Mouse (Mus musculus) right cerebral cortex, postnatal 25 days (tissue): ENCODE measurements around the gene Kdm4b.

Experiments used
- DNase-seq: peaks from one replicate; pipeline ENCODE4 v3.0.0; 2022

Gene Kdm4b

DNA sequence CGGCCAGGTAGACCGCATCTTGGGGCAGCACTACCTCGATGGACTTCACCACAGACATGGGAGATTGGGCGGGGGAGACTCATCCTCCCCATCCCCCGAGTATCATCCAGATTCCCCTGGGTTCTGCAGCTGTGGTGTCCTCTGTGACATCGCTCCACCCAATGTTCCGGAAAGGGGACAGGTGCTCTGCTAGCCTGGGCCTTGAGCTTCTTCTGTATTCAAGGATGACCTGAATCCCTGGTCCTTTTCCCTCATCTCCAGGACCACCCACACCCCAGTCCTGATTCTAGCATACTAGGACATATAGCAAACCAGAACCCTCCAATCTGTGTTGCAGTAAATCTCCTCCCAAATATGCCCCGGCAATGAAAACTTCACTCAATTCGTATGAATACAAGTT is 25.7 kb upstream of the Kdm4b start, which contains the start of gene Arrdc5:
Gene Arrdc5, minus strand, starts transcription at position 101 of the 400 bp plus-strand sequence.
- no peak for DNase-seq

DNA sequence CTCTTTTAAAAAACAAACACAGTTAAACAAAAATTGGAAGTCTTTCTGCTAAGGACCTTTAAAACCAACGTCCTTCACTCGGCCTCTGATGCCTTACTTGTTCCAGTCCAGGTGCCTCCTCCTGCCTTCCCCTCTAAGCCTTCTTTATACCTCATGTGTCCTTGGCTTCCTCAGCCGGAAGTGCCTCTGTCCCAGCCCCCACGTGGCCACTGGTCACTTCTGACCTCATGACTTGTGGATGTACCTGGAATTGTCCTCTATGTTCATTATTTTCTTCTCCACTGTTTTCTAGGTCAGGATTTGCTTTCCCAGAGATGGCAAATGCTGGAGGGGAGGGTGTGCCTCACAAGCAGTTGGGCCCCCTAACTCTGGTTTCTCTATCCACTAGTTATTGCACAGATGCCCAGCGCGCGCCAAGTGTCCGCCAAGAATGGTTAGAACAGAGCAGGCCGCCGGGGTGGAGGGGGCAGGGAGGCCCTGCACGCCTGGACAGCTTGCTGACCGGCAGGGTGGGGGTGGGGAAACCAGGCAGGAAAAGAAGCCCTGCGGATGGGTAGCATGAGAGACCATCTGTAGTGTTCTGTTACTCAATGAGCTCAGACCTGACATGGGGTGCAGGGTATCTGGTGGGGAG is 23.4 kb upstream of the Kdm4b start:
- no peak for DNase-seq

DNA sequence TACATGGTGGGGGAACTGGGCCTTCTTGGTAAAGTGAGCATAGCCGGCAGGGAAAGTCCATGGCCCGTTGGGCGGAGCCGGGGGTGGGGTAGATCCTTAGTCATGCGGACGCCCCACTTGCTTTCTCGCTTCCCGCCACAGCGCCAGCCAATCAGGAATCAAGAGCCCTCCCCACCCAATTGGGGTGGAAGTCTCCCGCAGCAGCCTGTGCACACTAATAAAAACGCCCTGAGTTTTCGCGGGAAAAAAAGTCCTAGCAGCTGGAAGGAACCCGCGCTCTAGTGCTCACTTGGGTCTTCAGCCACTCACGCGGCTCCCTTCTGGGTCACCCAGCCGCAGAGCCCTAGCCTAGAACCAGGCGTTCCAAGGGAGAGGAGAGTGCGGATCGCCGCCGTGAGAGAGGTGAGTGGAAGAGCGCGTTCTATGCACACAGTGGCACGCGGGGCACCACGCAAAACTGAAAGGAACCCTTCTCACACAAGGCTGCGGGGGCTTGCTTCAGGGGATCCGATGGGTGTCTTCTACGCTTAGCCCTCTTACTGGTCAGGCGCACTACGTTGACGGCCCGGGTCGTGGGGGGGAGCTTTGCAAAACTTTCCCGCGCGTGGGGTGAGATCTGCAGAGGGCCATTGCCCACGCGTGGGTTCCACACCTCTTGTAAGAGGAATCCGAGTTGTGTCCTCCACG is 22.6 kb upstream of the Kdm4b start, which contains the start of gene Uhrf1:
Gene Uhrf1, plus strand, starts transcription at position 162 of the 687 bp plus-strand sequence.
- DNase-seq = no peak

DNA sequence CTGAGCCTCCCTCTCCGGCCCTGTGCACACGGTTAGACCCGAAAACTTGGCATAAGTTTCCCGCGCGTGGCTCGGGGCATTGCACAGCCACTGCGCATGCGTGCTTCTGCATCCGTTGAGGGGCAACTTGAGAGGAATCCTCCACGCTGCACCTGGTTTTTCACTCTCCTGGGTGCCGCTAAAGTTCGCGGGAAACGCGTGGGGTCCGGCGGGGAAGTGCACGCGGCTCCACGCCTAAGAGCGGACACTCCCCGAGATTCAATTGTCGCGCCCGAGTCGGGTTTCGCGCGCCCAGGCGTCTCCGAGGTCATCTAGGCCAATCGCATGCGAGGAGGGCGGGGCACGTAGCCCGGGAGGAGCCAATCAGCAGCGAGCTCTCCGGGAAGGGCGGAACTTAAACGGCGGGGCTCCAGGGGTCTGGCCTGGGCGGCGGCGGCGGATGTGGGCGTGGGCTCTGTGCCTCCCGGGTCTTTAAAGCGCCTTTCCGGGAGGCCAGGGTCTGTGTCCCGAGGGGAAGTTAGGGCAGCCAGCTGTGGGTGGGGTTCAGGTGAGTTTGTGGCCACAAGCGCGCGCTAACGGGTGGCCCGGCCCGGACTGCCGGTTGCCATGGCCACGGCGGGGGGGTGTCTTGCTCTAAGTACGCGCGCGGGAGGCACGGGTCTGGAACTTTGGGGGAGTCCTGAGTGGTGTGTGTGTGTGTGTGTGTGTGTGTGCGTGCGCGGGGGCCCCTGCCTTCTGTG is 21.8 kb upstream of the Kdm4b start:
- peak; percentile 91 for DNase-seq

DNA sequence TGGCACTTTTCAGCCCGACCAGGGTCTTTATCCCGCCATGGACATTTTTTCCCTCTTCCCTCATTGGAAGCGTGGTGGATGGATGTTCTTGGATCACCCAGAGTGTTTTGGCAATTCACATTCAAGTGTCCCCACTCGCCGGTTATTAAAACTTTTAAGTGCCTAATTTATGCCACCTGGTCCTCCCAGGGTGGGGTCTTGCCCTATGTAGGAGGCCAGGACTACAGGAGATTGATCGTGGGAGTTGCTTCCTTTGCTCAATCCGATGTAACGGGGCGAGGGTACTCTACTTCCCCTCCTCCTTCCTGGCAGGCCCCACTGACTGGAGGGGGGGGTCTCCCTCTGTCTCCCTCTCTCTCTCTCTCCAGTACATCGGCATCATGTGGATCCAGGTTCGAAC is 21.1 kb upstream of the Kdm4b start:
- DNase-seq = no peak

DNA sequence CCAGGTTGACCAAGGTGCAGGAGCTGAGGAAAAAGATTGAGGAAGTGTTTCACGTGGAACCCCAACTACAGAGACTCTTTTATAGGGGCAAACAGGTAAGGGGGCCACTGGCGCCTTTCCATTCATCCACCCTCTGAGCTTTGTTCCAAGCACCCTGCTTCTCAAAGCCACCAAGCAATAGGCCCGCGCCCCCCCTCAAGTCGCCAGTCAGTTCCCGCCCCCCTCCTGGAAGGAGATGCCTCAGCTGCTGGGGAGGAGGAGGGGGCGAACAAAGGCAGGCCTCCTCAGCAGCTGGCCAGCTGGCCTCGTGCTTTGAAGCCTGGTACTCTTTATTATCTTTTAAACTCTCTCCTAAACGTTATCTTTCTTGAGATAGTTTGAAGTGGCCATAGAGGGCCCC is 20.7 kb upstream of the Kdm4b start:
- DNase-seq = no peak

DNA sequence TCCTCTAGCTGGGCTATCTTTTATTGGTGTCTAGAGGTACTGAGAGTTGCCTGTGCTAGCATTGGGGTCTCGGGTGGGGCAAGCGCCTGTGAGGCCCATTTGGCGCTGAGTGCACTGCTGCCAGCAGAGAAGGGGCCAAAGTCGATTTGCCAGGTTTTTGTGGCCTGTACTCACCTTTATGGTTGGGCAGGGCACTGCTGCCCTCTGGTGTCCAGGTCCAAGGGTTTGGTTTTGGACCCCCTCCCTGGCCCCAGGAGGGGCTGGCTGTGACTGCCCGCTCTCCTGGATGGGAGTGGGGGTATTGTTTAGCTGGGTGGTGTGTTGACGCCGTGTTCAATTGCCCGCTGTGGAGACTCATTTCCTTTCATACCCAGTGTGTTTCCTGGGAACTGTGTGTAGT is 20.0 kb upstream of the Kdm4b start:
- DNase-seq = no peak

DNA sequence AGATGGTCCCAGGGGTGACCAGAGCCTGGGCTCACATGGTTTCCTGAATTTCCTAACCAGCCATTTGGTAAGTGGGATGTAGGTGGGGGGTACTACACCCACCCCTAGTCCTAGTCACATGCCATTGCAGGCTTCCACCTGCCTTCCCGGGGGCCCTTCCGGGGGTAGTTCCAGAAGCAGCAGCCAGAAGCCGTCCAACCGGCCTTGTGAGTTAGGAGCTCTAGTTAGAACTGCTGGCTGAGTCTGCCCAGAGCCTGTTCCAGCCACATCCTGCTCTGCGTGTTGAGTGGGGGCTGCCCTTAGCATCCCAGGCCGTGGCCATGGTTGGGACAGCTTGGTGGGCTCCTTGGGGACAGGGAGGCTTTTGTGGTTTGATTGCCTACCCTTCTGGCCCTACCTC is 17.8 kb upstream of the Kdm4b start:
- DNase-seq = no peak

DNA sequence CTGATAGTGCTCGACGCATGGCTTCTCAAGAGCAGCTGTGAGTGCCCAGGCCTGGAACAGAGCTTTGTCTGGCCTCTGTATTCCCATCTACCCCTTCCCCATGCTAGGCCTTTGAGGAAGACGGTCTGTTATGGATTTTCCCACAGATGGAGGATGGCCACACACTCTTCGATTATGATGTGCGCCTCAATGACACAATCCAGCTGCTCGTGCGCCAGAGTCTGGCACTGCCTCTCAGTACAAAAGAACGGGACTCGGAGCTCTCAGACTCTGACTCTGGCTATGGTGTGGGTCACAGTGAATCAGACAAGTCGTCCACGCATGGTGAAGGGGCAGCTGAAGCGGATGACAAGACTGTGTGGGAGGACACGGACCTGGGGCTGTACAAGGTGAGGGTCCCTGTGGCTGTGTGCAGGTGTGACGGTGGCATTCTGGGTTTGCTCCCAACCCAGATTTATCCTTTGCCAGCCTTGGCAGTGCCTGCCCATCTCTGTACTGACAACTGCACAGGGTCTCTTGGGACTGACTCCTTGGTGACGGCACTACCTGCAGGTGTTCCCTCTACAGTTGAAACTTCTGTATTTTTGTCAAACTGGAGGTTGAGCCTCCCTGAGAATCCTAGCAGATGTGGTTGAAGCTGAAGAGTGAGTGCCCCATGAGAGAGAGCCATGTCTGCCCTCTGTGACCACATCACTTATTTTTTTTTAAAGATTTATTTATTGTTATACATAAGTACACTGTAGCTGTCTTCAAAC is 16.5 kb upstream of the Kdm4b start:
- DNase-seq = no peak

DNA sequence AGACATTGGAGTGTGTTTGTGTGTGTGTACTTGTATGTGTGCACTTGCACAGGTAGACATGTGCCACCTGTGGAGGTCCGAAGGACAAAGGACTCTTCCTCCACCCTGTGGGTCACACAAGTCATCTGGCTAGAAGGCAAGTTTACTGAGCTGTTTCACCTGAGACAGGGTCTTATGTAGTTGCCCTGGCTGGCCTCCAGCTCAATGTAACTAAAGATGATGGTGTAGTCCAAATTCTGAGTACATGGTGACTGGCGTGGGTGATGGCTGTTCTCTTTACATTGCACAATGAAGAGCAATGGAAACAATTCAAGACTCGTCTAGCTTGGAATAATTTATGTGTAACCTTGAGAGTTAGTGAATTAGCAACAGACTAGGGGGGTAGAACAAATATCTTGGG is 1.4 kb upstream of the Kdm4b start:
- no peak for DNase-seq

DNA sequence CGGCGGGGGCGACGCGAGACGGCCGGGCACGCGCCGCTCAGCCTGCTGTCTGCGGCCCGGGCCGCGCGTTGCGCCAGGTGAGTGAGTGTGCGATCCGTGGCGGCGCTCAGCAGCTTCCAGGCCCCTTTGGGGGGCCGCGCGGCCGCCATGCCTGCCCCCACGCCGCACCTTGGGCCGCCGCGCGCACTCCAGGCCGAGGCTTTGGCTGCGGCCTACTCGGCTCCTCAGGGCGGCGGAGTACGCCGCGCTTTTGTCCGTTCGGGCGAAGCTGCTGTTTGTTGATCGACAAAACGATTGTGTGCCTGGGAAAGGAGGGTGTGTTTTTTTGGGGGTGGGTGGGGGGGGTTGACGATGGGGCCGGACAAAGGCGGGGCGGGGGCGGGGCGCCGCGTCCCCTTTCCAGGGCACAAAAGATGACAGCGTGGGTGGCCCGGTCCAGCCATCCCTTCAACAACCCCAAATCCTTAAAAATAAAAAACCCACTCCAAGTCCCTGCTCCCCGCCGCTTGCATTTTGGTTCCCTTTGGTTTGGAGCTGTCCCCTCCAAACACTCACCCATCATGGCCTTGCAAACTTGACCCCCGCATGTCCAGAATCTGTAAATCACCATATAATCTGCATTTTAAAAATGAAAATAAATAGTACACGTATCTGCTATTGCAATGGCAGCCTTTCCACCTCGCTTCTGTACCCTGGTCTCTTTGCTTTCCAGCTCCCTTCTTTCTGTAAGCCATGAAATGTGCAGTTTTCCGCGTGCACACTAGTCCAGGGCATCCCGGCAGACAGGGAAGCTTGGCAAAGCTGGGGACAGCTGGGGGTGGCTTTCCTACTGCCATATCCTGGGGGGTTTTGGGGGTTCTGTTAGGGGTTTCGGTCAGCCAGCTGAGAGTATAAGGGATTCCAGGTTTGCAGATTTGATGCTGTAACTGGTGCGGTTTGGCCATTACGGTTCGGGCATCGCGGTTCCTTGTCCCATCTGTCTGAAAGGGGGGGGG is 588 bp downstream of the Kdm4b start:
- DNase-seq = peak; percentile 30

DNA sequence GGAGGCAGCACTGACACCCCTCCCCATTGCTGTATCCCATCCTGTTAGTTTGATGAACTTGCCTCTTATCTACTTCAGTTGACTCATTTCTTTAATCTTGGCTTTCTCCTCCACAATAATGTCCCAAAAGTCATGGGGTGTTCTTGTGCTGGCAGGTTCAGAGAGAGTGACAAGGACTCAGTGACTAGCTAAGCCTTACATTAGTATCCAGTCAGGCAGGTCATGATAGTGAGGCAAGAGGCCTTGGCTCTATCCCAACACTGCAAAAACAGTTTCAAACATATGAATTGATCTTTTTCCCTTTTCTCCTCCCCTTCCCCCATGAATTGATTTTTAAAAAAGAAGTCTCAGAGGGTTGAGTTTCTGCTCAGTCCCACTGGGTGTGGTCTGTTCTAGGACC is 3.4 kb downstream of the Kdm4b start:
- DNase-seq = no peak

DNA sequence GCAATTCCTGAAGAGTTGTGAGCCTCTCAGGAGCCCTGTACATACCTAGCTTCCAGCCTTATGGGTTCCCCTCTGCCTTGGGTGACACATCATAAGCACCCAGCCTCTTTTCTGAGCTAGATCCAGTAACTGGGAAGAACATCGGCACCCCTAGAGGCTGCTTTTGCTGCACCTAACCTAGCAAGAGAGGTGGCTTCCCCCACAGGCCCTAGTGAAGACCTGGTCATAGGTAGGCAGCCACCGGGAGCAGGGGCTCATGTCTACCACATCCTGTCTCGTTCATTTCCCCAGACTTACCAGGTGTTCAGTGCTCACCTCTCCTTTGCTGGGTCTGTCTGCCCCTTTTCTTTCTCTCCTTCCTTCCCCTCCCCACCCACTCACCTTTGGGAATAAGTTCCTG is 4.5 kb downstream of the Kdm4b start:
- no peak for DNase-seq

DNA sequence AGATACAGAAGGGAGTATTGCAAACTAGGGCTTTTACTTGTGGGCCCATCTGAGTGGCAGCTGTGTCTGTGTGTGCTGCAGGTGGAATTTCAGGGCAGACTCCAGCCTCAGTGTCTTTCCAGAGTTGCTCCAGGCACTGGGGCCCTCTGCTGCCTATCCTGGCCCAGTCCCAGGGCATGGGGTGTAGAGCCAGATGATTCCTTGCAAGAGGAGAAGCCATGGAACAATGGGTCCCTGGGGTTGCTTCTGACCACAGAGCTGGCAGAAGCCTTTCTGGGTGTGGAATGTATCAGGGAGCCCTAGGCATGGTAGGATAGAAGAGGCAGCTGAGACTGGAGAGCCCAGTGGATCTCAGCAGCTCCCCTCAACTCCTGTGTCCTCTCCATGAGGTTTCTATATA is 5.4 kb downstream of the Kdm4b start:
- no peak for DNase-seq

DNA sequence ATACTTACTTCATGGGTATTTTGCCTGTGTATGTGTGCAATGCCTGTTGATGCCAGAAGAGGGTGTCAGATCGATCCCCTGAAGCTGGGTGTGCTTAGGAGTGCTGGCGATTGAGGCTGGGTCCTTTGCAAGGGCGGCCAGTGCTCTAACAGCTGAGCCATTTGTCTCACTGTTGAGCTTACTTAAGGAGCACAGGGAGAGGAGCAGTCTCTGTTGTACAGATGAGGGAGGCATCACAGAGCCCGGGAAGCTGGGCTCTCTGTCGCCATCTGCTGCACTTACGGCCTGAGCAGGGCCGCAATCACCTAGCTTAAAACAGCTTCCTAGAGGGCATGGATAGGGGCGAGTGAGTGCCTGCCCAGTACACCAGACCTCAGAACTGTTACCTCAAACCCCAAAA is 7.1 kb downstream of the Kdm4b start:
- no peak for DNase-seq

DNA sequence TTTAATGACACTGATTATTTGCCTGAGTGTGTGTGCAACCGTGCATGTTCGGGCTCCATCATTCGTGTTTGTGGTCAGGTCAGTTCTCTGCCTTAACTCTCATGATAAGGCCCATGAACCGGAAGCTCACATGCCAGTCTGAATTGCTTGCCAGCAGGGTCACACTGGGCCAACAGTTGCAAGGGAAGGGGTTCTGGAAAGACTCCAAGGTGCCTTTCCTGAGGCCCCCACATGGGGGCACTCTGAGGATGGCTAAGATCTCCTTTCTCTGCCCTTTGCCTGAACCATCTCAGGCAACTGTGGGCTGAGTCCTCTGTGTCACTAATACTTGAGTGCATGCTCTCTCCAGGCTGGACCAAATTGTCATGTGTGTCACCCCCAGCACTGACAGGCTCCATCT is 11.3 kb downstream of the Kdm4b start:
- DNase-seq = peak; percentile 28

DNA sequence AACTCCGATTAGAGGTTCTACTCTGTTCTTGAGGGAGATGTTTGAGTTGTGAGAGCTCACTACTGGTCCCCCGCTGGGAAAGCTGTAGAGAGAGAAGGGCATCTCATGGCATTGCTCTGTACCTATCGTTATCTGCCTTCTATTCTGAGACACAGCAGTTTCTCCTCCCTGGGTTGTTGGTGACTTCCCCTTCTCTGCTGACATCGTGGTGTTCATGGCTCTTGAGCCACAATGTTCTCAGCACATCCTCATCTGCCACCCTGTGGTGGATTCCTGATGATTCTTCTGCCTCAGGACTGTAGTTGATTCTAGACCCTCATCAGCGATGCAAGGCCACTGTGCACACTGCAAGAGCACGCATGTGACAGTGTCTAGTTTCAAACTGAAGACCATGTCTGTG is 11.9 kb downstream of the Kdm4b start:
- DNase-seq = no peak

DNA sequence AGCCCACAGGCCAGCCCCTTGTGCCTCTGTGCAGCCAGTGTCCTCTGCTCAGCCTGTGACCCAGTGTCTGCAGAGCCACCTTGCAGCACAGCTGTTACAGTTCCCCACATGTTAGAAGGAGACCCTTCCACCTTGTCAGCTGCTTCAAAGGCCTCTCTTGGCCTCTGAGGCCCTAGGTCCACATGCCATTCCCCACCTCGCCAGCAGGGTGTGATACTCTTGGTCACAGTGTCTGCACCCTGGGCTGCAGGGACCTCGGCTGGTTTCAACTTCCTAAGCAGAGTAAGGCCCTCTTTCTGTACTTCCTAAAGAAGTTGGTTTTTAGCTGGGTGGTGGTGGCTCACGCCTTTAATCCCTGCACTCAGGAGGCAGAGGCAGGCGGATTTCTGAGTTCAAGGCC is 13.0 kb downstream of the Kdm4b start:
- DNase-seq = no peak

DNA sequence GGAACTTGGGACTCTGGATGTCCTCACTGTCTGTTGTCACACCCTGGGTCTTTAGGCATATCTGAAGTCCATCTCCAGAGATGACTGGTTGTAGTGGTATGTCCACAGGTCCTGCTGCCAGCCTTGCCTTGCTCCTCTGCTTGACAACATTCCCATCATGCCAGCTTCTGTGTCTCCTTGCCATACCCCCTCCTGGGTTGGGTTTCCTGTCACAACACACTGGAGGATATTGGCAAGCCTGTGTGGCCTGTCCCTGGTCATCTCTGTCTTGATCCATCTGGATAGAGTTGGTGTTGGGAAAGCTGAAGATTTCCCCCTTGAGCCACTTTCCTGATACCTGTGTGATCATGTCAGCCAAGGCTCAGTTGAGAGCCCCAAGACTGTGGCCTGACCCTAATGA is 14.9 kb downstream of the Kdm4b start:
- no peak for DNase-seq

DNA sequence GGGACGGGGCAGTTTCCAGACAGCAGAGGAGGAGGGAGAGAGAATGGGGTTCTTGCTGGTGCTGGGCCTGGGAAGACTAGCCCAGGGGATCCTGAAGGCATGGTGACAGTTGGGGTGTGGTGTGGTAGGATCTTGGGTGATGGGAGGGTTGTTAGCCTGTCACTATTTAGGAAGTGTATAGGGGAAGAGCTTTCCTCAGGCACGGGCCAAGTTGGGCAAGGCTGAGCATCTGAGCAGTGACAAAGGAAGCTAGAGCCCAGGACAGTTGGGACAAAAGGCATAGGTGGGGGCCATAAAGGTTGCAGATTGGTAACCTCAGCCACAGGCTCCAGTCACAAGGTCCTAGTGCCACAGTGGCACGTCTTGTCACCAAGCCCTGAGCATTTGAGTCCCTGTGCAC is 17.6 kb downstream of the Kdm4b start:
- no peak for DNase-seq

DNA sequence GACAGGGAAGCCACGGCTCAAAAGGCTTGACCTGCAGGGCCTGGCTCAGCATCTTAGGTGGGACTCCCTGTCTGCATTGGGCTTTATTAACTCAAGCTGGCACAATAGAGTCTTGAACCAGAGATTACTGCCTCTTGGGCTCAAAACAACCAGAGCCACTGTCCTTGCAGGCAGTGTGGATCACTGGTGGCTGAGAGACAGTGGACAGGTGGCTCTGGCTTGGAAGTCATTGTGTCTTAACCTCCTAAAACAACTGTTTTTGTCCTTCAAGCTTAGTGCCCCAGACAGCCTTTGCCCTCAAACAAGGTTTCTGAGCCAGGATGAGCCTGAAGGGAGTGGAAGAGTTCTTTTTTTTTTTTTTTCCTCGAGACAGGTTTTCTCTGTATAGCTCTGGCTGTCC is 19.5 kb downstream of the Kdm4b start:
- DNase-seq = no peak

DNA sequence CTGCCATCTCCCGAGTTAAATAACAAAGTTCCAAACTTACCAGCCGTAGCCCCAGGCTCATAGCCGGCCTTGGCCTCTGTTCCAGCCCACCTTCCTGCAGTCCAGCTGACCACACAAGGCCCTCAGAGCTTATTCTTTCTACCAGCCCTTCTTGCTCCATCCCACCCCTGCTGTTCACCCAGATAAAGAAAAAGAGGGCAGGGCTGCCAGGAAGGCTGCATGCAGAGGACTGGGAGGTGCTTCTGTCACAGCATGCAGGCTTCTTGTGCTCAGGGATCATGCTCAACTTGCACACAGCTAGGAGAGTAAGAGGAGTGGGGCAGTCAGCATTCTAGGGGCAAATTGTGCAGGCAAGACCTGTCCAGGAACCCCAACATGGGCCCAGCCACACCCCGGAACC is 22.3 kb downstream of the Kdm4b start:
- no peak for DNase-seq
